Mouse (Mus musculus) testis, postnatal 10 days (tissue): ENCODE data around the gene Vsig10.
"Not testable (repeated sequence)": the region's sequence is repeated elsewhere in the genome, so short reads cannot be mapped to it uniquely, and the experiment has no call there.

ENCODE experiments used
- DNase-seq: peaks from one replicate; pipeline ENCODE4 v3.0.0; 2021; ENCODE audit warnings: low spot score

Vsig10 gene

GRCm38 (mm10) chr5:117318741-117319629 lies at the start of gene Vsig10:
Gene Vsig10 (plus strand): TSS chr5:117319083.
- DNase-seq: peak; percentile 79

- DNase-seq: no peak
These were observed 49.5 kb upstream of the Vsig10 start for GRCm38 (mm10) chr5:117269395-117269794.

GRCm38 (mm10) chr5:117271945-117272344 lies 46.9 kb upstream of the Vsig10 start:
- DNase-seq: no peak

GRCm38 (mm10) chr5:117274817-117275216 lies 44.1 kb upstream of the Vsig10 start:
- DNase-seq: no peak

GRCm38 (mm10) chr5:117277784-117278183 lies 41.1 kb upstream of the Vsig10 start:
- no peak for DNase-seq

- DNase-seq: no peak
These were observed 39.8 kb upstream of the Vsig10 start for GRCm38 (mm10) chr5:117278809-117279668.

- DNase-seq: no peak
These were observed 39.2 kb upstream of the Vsig10 start for GRCm38 (mm10) chr5:117279669-117280050.

- peak; percentile 65 for DNase-seq
These were observed 37.3 kb upstream of the Vsig10 start for GRCm38 (mm10) chr5:117281536-117281935.

GRCm38 (mm10) chr5:117282360-117282759 lies 36.5 kb upstream of the Vsig10 start:
- DNase-seq: no peak

GRCm38 (mm10) chr5:117284029-117284428 lies 34.9 kb upstream of the Vsig10 start:
- DNase-seq: peak; percentile 73

- peak; percentile 68 for DNase-seq
These were observed 34.2 kb upstream of the Vsig10 start for GRCm38 (mm10) chr5:117284682-117285081.

- DNase-seq: no peak
These were observed 33.6 kb upstream of the Vsig10 start for GRCm38 (mm10) chr5:117285266-117285665.

- no peak for DNase-seq
These were observed 32.6 kb upstream of the Vsig10 start for GRCm38 (mm10) chr5:117286286-117286685.

GRCm38 (mm10) chr5:117286831-117287822 lies 31.8 kb upstream of the Vsig10 start, which contains the start of gene Pebp1:
Gene Pebp1 (minus strand): TSS chr5:117287625.
- peak; percentile 98 for DNase-seq

GRCm38 (mm10) chr5:117289646-117290045 lies 29.2 kb upstream of the Vsig10 start:
- DNase-seq: no peak

- DNase-seq: no peak
These were observed 28.8 kb upstream of the Vsig10 start for GRCm38 (mm10) chr5:117290081-117290480.

GRCm38 (mm10) chr5:117291312-117291711 lies 27.6 kb upstream of the Vsig10 start:
- DNase-seq: no peak

GRCm38 (mm10) chr5:117292547-117292946 lies 26.3 kb upstream of the Vsig10 start:
- DNase-seq: no peak

- not testable (repeated sequence) for DNase-seq
These were observed 25.1 kb upstream of the Vsig10 start for GRCm38 (mm10) chr5:117293776-117294175.

GRCm38 (mm10) chr5:117295011-117295410 lies 23.9 kb upstream of the Vsig10 start:
- no peak for DNase-seq

GRCm38 (mm10) chr5:117302899-117303298 lies 16.0 kb upstream of the Vsig10 start:
- no peak for DNase-seq
